Mouse (Mus musculus) stomach, embryonic 16.5 days (tissue): ENCODE data around the gene Lingo4. TPM values are rescaled to one million over a fixed set of nuclear protein-coding genes. Genes with fewer than 3 reads are reported as not detected.

ENCODE experiments used
- ATAC-seq: fragments of 200-750 bp; cut with Nextera tagmentation; 2 replicates; pipeline ENCODE4 v1.8.0; 2017; ENCODE audit warnings: moderate number of reproducible peaks, moderate TSS enrichment; ENCODE audit not compliant: insufficient read depth, low FRiP score
- H3K27ac ChIP-seq: fragments of 300-500 bp; sonication (generic); 2 replicates; pipeline ENCODE4 v1.5.1; 2014; ENCODE audit warnings: low read length
- H3K27me3 ChIP-seq: fragments of 300-500 bp; sonication (generic); 2 replicates; pipeline ENCODE4 v1.6.1; 2014; ENCODE audit warnings: low read length, control low read depth, mixed read lengths; ENCODE audit not compliant: control insufficient read depth, insufficient read depth
- H3K36me3 ChIP-seq: fragments of 300-500 bp; sonication (generic); 2 replicates; pipeline ENCODE4 v1.6.1; 2014; ENCODE audit warnings: low read length; ENCODE audit not compliant: control insufficient read depth, insufficient read depth
- H3K4me1 ChIP-seq: fragments of 300-500 bp; sonication (generic); 2 replicates; pipeline ENCODE4 v1.6.1; 2014; ENCODE audit warnings: low read length, control low read depth, mixed read lengths; ENCODE audit not compliant: control insufficient read depth, insufficient read depth
- H3K4me2 ChIP-seq: fragments of 300-500 bp; sonication (generic); 2 replicates; pipeline ENCODE4 v1.6.1; 2014; ENCODE audit warnings: low read depth, low read length, mixed read lengths
- H3K4me3 ChIP-seq: fragments of 300-500 bp; sonication (generic); replicated peaks from 2 replicates; pipeline ENCODE4 v1.5.1; 2014; ENCODE audit warnings: mild to moderate bottlenecking, low read length
- H3K9ac ChIP-seq: fragments of 300-500 bp; sonication (generic); 2 replicates; pipeline ENCODE4 v1.6.1; 2014; ENCODE audit warnings: low read length
- H3K9me3 ChIP-seq: fragments of 300-500 bp; sonication (generic); replicated peaks from 2 replicates; pipeline ENCODE4 v1.6.1; 2016; ENCODE audit warnings: low read length, control low read depth; ENCODE audit not compliant: control insufficient read depth
- WGBS: fragments of 180-500 bp; shearing (Covaris S2); extraction: QIAGEN DNeasy Blood & Tissue Kit; methylation state at CpG from one replicate; pipeline ENCODE4 v1.1.7; 2014; 5-methylcytosine and 5-hydroxymethylcytosine counted together
- polyA plus RNA-seq: library from polyadenylated mRNA; unstranded; fragments of >200 nt; fragmentation: Nextera tagmentation; extraction: Ambion mirVana; gene quantifications from 2 replicates; pipeline ENCODE4 v1.2.1, GENCODE M21; 2015

Lingo4 gene
- polyA plus RNA-seq: 0.44 and 0.51 TPM in 2 replicates

DNA sequence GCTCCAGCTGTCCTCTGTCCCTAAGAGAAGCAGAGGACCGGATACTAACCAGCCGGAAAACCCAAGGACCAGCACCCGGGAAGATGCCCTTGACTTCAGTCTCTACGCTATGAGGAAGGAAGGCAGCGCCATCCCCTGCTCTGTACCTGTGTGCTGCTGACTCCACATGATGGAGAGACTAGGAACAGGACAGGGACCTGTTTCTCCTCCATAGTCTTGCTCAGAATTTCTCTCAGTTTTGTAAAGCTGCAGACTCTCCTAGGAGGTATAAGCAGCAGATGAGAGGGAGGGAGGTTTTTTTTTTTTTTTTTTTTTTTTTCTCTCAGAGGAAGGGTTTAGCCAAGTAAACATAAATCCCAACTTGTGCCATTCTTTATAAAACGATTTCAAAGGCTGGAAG is at the start of gene Lingo4:
Gene Lingo4 (plus strand): TSS at position 301 of the 400 bp plus-strand sequence.
- Histone ChIP-seq H3K27me3 (0 out of 2 replicates have a peak, but pooled peaks cover 8% of the 10 kb centered on the region), H3K27ac (no peak within 1 kb of the TSS), H3K4me1 (no peaks in the 10 kb centered on the region), H3K9ac (peak within 1 kb of the TSS; percentile 40), H3K4me3 (peak within 1 kb of the TSS; percentile 32), H3K36me3 (no peaks in the 10 kb centered on the region), H3K4me2 (peak within 1 kb of the TSS; percentile 54), H3K9me3 (no peaks in the 10 kb centered on the region)
- ATAC-seq: no peak
- WGBS: 65% methylated on average over 6 of the region's 6 CpGs

DNA sequence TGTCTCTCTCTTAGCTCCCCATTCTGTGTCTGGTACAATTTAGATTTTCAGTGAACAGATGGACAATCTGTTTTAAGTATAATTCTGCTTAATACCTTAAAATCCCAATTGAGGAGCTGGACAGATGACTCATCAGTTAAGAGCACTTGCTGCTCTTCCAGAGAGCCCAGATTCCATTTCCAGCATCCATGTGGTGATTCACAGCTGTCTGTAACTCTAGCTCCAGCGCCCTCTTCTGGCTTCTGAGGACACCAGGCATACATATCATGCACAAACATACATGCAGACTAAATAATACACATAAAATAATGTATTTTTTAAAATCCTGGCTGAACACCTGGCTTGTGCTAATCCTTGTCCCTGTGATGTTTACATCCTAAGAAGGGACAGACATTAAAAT is 37.5 kb upstream of the Lingo4 start:
- H3K9ac ChIP-seq: no peak overlapping the region
- H3K27me3 ChIP-seq: no peaks in the 10 kb centered on the region
- 3% methylated on average over 1 of the region's 1 CpGs for WGBS
- no peak overlapping the region for H3K4me2 ChIP-seq
- no peaks in the 10 kb centered on the region for H3K9me3 ChIP-seq
- no peaks in the 10 kb centered on the region for H3K4me1 ChIP-seq
- H3K36me3 ChIP-seq: no peaks in the 10 kb centered on the region
- no peak overlapping the region for H3K4me3 ChIP-seq
- ATAC-seq: no peak
- no peak overlapping the region for H3K27ac ChIP-seq

DNA sequence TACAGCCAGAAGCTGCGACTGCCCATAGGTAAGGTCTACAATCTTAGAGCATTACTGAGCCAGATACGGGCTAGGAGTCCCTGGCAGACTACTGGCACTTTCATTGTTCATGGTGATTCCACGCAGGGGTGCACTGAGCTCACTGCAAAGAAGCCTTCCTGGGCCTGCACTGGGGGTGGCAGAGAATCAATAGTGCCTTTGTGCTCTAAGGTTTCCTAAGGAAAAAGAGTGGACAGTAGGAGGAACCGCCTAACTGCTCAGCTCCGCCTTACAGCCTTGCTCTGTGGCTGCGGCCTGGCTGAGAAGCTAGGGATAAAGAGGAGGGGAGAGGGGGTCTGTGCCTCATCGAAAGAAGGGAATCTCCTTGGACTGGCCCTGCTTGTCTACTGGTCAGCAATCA is 36.2 kb upstream of the Lingo4 start, which contains the start of gene C2cd4d:
Gene C2cd4d (plus strand): TSS at position 301 of the 400 bp plus-strand sequence.
- ATAC-seq: no peak
- Histone ChIP-seq H3K9me3 (no peaks in the 10 kb centered on the region), H3K4me3 (peak within 1 kb of the TSS; percentile 57), H3K36me3 (no peaks in the 10 kb centered on the region), H3K4me2 (peak within 1 kb of the TSS; percentile 92), H3K4me1 (no peaks in the 10 kb centered on the region), H3K9ac (peak within 1 kb of the TSS; percentile 82), H3K27ac (peak within 1 kb of the TSS; percentile 55; the same call in 1 of the 2 replicates), H3K27me3 (no peaks in the 10 kb centered on the region)
- WGBS: 63% methylated on average over 7 of the region's 7 CpGs

DNA sequence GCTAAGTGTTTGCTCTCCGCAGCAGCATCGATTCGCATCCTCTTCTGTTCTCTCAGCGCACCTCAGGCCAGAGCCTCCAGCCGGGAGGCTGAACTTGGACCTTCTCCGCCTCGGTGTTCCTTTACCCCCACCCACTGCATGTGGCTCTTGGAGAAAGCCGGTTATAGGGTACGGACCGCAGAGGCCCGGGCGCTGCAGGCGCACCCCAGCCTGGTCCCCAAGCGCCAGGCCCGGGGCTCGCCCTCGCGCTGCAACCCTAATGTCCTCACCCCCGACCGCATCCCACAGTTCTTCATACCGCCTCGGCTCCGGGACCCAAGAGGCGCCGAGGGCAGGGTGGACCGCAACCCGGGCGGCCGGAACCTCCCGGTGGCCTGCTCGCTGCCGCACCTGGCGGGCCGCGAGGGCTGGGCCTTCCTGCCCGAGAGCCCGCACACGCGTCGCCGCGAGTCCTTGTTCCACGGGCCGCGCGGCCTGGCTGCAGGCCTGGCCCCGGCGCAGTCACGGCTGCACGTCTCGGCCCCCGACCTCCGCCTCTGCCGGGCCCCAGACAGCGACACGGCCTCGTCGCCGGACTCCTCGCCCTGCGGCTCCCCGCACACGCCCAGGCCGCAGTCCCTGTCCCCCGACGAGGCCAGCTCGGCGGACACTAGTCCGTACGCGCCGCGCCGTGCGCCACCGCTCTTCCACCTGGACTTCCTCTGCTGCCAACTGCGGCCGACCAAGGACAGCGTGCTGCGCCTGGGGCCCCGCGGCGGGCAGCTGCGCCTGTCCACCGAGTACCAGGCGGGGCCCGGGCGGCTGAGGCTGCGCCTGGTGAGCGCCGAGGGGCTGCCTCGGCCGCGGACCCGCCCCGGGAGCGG is 34.8 kb upstream of the Lingo4 start:
- Histone ChIP-seq H3K27ac (no peak overlapping the region), H3K9ac (peak overlapping the region; percentile 82), H3K4me2 (peak overlapping the region; percentile 92), H3K9me3 (no peaks in the 10 kb centered on the region), H3K27me3 (no peaks in the 10 kb centered on the region), H3K4me3 (peak overlapping the region; percentile 57), H3K36me3 (no peaks in the 10 kb centered on the region), H3K4me1 (no peaks in the 10 kb centered on the region)
- WGBS: 7% methylated on average over 96 of the region's 97 CpGs
- peak; percentile 36; the same call in 1 of the 2 replicates for ATAC-seq

DNA sequence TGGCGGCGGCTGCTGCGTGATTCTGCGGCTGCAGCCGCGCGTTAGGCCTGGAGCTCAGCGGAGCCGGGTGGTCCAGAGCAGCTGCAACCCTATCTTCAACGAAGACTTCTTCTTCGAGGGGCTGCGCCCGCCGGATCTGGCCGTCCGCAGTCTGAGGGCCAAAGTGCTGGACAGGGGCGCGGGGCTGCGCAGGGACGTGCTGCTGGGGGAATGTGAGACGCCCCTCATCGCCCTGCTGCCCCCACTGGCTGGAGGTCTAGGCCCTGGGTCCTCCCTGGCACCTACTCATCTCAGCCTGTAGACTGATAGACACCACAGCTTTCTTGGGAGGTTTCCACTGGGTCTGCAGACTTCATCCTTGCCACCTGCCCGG is 34.2 kb upstream of the Lingo4 start:
- 4% methylated on average over 23 of the region's 23 CpGs for WGBS
- Histone ChIP-seq H3K4me1 (no peaks in the 10 kb centered on the region), H3K4me3 (peak overlapping the region; percentile 57), H3K9ac (peak overlapping the region; percentile 82), H3K27ac (no peak overlapping the region), H3K4me2 (peak overlapping the region; percentile 92), H3K36me3 (no peaks in the 10 kb centered on the region), H3K27me3 (no peaks in the 10 kb centered on the region), H3K9me3 (no peaks in the 10 kb centered on the region)
- no peak for ATAC-seq

DNA sequence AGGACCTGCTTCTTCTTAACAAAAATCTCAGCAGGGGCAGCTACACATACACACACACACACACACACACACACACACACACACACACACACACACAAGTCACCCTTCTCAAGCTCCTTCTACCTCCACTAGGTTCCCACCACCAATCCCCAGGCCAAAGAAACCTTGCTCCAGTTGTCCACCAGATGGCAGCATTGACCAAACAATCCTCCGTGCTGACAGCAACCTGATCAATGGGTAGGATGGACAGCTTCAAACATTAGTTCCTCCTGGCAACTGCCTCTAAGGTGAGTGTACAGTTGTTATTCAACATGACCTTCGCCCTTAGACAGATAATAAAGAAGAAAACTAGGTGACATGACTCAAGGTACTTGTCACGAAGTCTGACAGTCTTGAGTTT is 31.6 kb upstream of the Lingo4 start:
- Histone ChIP-seq H3K9me3 (no peaks in the 10 kb centered on the region), H3K27ac (no peak overlapping the region; the same call in 1 of the 2 replicates), H3K27me3 (no peaks in the 10 kb centered on the region), H3K9ac (no peak overlapping the region), H3K4me1 (0 out of 2 replicates have a peak, but pooled peaks cover 4% of the 10 kb centered on the region), H3K36me3 (no peaks in the 10 kb centered on the region), H3K4me2 (no peak overlapping the region), H3K4me3 (no peak overlapping the region)
- WGBS: 14% methylated on average over 3 of the region's 3 CpGs
- ATAC-seq: peak; percentile 25; the same call in 1 of the 2 replicates

DNA sequence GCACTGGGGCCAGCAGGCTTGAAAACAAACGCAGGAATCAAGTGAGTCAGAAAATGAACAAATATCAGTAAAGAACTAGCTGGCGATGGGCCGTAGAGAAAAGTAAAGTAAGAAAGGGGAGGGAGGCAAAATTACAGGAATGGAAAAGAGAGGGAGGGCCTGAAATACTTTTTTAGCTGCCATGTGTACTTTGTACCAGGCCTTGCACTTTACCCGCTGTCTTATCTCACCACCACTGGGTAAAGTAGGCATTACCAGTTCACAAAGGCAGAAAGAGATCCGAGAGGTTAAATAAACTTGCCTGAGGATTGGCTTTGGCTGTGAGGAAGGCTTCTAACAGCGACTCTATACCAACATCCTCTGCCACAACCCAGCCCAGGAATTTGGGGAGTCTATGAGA is 30.8 kb upstream of the Lingo4 start:
- Histone ChIP-seq H3K4me1 (0 out of 2 replicates have a peak, but pooled peaks cover 4% of the 10 kb centered on the region), H3K9ac (no peak overlapping the region), H3K9me3 (no peaks in the 10 kb centered on the region), H3K36me3 (no peaks in the 10 kb centered on the region), H3K27ac (peak overlapping the region; percentile 34; the same call in 1 of the 2 replicates), H3K4me2 (no peak overlapping the region), H3K27me3 (no peaks in the 10 kb centered on the region), H3K4me3 (no peak overlapping the region)
- WGBS: 61% methylated on average over 6 of the region's 6 CpGs
- no peak for ATAC-seq

DNA sequence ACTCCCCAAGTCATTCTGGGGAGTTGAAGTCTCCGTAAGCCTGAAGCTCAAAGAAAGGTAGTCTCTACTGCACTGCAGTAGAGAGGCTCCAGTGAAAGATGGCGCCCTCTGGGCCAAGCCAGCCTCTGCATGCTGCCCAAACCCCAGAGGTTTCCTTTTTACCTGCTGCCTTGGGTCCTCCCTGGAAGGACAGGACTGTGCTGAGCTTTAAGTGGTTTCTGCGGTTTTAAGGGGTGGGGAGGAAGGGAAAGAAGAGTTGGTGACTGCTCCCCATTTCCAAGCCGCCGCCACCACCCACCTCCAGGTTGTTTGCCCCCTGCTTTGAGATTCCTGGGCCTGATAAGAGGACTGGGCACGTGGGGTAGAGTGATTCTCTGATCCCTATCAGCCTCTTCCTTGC is 29.7 kb upstream of the Lingo4 start:
- ATAC-seq: no peak
- no peak overlapping the region for H3K27ac ChIP-seq
- no peak overlapping the region for H3K4me2 ChIP-seq
- H3K9me3 ChIP-seq: no peaks in the 10 kb centered on the region
- H3K4me3 ChIP-seq: no peak overlapping the region
- WGBS: 65% methylated on average over 6 of the region's 6 CpGs
- H3K4me1 ChIP-seq: 0 out of 2 replicates have a peak, but pooled peaks cover 4% of the 10 kb centered on the region
- no peaks in the 10 kb centered on the region for H3K27me3 ChIP-seq
- H3K36me3 ChIP-seq: no peaks in the 10 kb centered on the region
- no peak overlapping the region for H3K9ac ChIP-seq

DNA sequence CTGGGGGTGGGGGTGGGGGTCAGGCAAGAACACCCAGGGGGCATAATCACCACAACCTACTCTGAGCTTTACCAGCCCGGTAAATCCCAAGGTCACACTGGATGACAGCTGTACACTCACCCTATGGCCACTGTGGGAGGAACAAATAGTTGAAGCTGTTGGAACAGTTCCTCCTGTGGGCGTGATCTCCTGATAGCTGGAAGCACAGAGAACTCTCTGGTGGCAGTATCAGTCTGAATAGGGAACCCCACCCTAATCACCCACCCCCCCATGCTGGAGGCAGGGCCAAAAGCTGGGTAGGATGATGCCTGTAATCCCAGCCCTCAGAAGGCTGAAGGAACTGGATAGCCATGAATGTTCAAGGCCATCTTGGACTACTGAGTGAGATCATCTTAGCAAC is 28.6 kb upstream of the Lingo4 start:
- 40% methylated on average over 2 of the region's 2 CpGs for WGBS

More for the DNA sequence above, 28.6 kb upstream of the Lingo4 start:
- no peak overlapping the region for H3K27ac ChIP-seq
- no peak overlapping the region for H3K4me3 ChIP-seq
- H3K36me3 ChIP-seq: no peaks in the 10 kb centered on the region
- H3K4me2 ChIP-seq: no peak overlapping the region
- no peaks in the 10 kb centered on the region for H3K9me3 ChIP-seq
- ATAC-seq: peak; percentile 3; the same call in 1 of the 2 replicates
- H3K27me3 ChIP-seq: no peaks in the 10 kb centered on the region
- peaks cover 7% of the 10 kb centered on the region; the same call in 1 of the 2 replicates for H3K4me1 ChIP-seq
- no peak overlapping the region for H3K9ac ChIP-seq
